Mouse (Mus musculus) heart, adult 11 months (tissue): Measurements from ENCODE around the gene Psmb7.

ENCODE experiments used
- DNase-seq: peaks from one replicate; pipeline ENCODE4 v3.0.0; 2022

Gene Psmb7

DNA sequence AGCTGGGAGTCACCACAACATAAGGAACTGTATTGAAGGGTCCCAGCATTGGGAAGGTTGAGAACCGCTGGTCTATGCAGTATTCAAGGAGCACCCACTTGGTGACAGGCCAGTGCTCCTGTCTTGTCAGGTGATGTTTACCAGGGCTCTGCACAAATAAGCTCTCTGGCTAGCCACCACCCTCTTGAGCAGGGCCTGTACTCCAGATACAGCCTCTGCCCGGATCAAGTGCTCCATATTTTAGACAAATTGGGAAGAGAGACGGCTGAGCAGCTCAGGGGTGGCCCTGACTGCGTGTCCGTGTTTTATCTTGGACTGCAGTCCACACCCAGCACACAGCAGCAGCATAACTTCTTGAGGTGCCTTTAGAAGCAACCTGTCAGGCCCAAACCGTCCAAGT, 57.2 kb downstream of the Psmb7 start:
- DNase-seq, result peak; percentile 89

DNA sequence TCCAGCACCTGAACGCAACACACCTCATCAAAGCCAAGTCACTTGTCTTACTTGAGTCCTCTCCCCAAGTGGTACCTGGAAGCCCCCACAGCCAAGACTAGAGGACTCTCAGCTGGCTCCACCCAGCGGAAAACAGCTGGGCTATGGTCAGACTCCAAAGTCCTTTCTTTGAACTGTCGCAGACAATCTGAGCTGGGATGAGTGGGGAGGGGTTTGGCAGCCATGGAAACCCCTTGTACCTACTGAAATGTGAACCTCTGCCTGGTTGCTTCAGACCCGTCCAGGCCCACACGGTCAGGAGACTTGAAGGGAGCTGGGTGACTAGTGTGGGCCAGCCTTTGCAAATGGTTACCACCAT, 58.5 kb downstream of the Psmb7 start:
- DNase-seq, result peak; percentile 75

DNA sequence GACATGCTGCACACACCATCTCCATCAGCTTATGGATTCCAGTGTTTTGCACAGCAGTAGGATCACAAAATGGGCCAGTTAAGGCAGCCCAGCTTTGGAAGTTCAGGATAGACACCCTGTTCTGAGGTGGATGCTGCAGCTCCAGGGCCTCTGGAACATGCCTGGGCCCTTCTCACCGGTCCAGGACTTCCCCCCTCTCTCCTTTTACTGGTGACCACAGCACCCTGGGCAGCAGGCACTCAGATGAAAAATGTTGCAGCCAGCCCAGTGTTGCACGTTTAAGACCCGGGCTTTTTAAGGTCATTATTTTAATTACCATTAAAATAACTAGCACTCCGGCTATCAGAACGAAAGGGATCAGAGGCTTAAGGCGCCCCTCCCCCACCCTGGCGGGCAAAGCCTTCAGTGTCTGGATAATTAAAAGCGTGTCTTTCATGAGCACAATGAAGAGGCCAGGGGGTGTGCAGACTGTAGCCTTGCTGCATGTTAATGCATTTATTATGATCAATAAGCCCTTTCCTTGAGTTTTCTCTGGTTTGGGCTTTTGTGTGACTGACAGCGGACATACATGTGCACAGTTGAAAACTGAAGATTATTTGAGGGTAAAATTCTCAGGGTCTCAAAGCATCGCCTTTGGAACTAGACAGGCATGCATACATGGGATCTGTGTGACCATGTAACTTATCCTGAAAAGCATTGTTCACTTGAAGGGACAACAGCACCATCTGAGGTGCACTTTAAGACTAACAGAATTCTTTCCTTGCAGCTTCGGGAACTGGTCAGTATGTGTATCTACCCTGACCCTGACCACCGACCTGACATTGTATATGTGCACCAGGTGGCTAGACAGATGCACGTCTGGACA, 59.1 kb downstream of the Psmb7 start:
- DNase-seq, result peak; percentile 75

DNA sequence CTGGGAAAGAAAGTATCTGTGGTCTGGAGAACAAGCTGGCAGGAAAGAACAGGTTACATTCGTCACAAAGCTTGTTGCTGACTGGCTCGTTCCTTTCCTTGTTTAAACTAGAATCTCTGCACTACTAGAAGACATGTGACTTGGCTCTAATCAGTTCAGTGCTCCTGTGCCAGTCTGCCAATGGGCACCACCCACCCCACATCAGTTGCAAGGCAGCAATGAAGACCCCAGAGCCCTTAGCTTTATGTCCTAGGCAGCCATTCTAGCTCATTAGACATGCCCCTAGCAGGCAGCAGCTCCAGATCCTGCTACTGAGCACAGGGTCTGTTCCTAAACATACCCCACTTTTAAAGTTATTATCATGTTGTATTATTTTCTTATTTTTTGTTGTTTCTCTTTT, 59.9 kb downstream of the Psmb7 start:
- peak; percentile 68 for DNase-seq

DNA sequence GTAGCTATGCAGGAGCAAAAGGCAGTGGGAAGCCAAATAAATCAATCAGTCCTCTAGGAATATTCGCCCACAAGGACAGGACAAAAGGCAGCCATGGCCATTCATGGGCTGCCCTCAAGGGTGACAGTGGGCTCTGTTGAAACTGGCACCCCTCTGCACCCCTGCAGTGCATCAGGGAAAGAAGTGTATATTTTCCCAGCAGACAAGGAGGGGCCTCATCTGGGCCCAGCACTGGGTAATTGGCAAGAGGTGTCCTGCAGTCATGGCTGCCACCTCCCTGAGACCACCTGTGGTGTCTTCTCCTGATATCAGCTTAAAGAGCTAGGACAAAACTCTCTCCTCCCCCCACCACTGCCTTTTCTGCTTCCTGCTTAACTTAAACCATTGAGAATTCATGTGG, 64.4 kb downstream of the Psmb7 start:
- DNase-seq, result no peak

DNA sequence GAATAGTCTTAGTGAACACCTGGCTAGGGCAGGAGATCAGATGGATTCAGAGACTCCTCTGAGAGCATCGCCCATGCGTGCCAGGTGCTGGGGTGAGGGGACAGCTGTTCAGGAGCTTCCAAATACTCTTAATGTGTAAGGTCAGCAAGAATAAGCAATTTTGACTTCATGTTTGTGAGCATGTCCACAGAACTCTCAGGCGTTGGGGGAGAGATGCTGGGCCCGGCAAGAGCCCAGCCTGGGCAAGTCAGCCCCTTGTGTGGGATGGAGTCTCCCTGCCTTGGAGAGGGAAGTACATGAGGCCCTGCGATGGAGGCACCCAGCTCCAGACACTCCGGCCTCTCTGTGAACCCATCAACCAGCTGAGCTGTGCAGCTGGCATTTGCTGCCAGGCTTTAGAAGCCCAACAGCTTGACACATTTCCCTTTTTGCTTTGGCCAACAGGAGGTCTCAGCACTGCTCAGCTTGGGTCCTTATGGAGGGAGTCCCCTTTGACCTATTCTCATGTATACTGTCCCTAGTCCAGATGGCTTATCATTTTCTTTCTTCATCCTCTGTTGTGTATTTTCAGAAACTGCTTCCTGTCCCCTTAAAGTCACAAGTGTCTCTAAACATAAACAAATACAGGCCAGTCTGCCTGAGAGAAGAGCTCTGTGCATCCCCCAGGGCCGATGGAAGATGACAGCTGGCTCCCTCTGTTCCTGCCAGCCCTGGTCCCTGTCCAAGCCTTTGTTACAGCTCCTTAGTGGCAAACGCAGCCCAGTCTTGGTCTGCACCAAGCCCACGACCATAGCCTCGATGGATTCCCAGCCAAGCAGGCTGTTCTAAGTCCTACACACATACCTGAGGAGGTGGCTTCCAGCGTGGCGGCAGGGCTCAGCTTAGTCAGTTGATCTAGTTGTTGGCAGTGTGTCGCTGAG, 65.0 kb downstream of the Psmb7 start:
- no peak for DNase-seq

DNA sequence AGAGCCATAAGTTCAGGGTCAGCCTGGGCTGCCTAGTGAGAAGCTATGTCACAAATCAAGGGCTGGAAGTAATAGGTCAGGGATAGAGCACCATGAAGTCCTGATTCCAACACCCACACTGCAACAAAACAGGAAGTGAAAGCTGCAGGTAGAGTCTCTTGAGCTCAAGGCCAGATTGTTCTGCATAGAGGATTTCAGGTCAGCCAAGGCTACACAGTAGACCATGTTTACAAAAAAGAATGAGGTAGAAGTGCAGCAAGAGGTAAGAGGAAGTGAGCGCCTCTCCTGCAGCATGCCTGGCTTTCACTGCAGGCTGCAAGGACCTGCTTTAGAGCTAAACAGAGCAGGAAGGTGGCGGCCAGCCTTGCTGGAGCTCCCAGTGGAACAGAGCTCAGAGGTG, 69.2 kb downstream of the Psmb7 start:
- no peak for DNase-seq

DNA sequence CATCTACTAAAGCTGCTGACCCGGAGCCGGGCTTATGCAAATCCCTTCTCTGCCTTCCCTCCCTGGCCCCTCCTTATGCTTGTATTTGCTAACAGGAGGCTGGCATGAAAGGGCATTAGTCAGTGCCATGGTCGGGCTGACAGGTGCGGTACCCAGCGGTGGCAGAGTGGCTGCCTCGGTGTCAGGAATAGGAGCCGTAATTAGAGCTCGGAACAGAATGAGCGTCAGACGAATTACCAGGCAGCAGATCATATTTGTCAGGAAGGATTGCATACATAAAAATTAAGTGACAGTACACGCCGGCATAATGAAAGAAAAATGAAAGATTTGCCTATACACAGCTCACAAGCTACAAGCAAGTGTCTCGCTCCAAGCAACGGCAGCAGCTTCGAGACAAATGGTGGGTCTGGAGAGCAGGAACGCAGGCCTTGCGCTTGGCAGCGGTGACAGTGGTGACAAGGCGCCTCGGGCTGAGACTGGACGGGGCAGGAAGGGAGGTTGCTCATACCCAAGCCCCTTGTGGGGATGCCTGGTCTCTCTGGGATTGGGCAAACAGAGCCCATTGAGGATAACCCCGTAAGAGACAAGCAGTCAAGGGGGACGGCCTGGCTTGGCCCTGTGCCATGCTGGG, 71.8 kb downstream of the Psmb7 start:
- no peak for DNase-seq

DNA sequence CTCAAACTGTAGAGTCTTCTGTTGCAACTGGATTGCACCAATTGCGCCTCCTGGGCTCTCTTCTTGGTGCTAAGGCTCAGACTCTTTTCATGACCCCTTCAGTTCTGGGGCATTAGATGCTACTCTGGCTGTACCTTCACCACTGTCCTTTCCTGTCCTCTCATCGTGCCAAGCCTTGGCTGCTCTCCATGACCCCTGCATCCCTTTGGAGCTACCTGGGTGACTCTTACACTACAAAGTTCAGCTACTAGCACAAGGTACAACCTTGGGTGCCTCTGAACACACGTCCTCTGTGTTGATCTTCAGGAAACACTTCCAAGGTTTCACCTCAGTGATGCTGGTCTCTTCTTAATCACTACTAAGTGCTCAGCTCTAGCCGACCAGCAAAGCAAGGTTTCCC, 81.3 kb downstream of the Psmb7 start:
- no peak for DNase-seq

DNA sequence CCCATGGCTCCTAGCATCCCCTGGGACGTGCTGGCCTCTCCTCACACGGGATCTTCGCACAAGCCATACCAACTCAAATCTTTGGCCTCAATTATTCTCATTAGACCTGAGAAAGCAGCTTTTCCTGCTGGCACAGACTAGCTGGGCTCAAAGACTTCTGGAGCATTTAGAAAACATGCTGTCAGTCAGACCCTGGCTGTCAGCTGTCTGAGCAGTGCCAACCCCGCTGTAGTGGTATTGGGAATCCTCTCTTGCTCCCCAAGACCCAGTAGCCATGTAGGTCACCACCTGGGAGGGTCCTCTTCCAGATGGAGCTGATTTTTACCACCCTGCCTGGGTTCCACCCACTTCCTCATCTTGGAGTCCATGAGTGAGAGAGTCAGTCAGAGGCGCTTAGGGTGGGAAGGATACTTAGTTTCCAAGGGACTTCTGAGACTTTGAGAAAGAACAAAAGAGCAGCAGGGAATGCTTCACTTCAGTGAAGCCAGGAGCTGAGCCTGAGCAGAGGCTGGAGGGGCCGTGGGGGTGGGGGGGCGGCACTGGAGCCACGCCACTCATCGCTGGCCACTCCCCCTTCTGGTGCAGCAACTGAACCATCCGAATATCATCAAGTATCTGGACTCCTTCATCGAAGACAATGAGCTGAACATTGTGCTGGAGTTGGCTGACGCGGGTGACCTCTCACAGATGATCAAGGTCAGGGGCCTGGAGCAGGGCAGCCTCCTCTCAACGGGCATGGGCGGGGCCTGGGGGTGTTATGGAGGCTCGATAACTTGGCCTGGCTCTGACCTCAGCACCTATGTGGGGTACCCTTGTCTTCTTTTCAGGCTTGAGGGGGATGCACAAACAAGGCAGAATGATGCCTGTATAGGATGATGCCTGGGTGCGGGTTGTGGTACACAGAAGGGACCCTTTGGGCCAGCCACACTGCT, 83.3 kb downstream of the Psmb7 start:
- no peak for DNase-seq

DNA sequence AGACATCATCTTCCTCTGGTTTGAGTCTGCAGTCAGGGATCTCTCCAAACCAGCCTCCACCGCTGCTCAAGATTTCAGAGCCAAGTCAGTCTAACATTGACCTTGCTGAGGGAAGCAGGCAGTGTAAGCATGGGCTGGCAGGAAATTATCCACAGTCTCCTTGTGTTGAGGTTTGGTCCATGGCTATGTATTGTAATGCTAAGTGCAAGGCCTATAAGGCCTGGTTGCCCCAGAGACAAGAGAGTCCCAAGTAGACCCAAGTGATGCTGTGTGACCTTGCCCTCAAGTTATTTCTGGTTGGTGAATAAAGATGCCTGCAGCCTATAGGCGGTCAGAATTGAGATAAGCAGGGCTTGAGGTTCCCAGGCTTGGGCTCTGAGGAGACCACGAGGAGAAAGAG, 87.2 kb downstream of the Psmb7 start:
- DNase-seq, result no peak

DNA sequence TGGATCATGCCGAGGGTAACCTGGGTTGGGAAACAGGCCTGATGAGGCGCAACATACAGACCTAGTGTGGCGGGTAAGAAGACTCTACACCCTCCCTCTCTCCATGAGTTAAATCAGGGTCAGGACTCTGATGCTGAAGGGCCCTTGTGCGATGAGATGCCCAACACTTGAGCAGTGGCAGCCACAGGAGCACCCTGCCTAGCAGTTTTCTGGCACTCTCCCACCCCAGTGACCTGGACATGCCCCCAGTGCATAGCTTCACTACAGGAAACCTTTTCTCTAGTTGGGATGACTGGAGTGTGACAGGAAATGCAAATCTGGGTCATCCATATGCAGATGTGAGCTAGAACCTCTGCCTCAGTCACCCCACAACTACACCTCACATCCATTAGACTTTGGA, 88.2 kb downstream of the Psmb7 start:
- no peak for DNase-seq

DNA sequence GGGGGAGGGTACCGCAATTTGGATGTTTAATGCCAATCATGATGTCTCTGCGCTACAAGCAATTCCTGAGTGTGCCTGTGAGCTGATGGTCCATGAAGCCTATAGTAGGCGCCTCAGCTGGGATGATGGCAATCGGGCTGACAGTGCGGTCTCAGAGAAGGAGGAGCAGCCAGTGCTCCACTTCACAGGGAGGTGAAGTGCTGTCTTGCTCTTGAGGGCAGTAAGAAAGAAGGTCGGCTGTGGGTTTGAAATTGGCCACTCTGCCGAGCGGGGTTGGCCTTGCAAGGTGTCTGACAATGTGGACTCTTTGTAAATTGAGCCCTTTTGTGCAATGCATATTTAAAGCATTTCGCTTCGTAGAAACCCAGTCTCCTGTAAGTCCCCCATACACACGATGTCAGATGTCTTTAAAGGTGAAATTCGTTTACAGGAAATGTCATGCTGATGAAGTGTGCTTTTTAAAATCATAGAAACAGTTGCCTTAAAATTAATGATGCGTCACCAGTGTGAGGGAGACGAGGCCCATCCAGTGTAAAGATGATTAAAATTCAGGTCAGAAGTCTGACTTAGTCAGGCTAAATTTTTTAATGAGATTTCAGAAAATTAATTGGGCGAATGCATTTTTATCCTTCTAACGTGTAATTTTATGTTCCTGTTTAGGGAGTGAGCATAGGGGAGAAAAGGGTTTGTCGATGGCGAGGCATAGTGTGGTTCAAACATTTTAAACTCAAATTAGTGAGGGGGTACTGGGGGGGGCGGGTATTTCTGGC, 89.5 kb downstream of the Psmb7 start:
- no peak for DNase-seq

DNA sequence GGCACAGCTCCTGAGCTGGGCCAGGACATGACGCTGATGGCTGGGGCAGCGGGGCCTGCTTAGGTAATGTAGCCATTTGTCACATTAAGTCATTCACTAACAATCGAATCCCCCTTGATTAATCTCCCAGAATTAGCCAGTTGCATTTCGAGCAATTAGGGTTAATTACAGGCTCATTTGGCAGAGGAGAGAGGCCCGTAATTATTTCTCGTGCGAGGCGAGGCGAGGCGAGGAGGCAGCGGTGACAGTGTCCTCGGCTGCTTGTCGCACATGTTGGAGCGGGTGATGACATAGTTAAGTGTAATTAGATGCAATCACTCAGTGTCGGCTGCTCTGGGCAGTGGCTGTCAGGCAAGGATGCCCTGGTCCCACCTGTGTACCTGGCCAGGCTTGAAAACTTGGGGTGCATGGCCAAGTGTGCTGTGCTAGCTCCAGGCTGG, 91.9 kb downstream of the Psmb7 start:
- peak; percentile 87 for DNase-seq

DNA sequence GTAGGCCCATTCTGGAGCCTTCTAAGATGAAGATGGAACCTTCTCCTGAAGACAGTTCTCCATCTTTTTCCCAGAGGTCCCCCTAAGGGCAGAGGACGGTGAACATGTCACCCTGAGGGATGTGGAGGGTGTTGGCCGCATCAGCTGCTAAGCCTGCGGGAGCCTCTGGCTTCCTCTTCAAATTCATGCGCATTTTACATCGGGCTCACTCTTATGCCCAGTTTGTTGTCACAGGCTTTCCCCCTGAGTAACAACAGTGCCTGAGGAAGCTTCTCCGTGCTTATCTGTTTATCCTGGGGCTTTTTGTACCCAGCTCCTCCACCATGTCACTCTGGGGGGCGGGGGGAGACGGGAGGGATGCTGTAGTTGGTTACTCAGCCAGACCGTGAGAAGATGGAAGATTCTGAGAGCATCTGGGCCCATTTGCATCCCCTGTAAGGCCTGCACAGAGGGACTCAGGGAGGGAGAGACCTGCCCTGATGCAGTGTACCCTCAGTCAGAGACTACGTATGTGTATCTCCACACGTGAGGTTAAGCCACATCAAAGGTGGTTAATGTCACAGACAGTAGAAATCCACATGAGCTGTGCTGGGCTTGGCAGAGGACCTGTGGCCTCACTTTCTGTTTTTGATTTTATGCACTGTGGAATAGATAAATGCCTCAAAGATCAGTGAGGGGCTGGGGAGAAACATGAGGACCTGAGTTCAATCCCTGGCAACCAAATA, 95.9 kb downstream of the Psmb7 start:
- DNase-seq, result no peak

DNA sequence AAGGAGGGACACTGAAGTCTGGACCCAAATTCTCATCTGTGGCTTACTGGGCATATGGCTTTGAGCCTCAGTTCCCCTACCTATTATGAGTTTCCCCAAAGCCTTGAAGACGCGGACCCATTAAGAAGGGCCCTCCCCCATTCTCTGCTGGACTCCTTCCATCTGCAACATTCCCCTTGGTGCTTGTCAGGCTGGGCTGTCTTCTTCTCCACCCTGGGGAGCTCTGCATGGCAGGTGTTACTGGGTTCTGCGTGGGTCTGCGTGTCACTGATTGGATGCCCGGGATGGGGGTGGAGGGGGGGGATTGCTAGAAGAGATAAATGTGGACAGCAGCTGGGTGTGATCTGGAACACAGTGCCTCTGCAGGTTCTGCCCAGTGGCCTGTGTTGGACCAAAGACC, 97.1 kb downstream of the Psmb7 start:
- peak; percentile 93 for DNase-seq

DNA sequence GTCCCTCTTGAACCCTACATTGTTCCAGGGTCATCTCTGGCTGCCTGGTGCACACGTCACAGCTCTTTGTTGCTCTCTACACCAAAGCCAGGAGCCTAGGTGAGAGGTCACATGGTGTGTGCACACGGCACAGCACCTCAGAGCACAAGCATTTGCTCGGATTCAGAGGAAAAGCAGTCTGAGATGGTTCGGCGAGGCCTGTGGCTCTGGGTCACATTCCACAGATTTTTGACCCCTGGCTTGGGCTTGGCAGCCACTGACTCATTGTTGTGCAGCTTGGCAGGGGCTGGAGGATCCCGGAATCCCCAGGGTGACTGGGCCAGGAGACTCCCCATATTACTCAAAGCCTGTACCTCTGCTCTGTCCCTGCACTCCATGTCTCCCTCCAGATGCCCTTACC, 97.7 kb downstream of the Psmb7 start:
- peak; percentile 98 for DNase-seq

DNA sequence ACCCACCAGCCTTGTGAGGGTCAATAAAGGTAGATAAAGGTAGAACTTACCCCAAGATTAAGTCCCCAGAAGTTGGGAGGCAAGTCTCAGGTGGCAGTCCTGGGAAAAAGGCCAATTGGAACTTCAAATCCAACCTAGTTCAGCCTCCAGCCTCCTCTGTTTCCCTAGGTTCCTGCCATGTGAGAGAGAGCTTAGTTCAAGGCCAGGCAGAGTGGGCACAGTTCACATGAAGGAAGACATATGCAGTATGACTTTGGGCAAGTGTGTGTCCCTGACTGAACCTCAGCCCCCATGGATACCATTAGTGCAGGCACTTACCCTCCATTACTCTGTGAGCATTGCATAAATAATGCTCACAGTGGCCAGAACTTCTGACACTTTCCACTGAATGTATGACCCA, 98.2 kb downstream of the Psmb7 start:
- DNase-seq, result peak; percentile 81

DNA sequence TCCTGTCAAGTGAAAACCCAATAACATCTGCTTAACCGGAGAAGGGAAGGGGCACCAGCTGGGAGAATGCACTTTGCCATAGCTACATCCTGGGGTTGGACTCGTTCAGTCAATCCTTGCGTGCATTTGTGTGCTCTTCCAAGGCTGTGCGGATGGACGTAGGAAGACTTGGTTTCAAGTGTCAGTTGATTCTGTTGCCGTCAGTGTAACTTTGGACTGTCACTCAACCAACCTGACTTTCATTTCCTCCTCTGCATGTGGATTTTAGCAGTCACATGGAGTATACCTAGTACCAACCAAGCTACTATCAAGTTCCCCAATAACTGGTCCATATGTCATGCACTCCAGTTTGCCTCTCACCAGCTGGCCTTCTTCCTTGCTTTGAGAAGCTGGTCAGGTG, 98.9 kb downstream of the Psmb7 start:
- peak; percentile 86 for DNase-seq

DNA sequence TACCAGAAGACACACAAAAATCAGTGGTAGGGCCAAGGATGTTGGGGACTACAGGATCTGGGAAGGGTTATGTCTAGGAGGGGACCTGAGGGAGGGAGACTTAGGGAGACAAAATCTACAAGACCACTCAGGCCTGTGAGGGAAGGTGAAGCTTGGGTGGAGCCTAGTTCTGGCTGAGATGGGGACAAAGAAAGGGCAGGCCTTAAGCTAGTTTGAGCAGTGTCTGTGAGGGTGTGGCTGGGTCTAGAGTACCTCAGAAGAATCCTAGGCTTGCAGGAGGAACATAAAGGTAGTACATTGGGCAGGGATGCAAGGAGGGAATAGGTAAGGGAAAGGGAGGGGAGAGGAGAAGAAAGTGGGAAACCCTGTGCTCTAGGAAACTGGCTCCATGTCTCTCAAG, 99.5 kb downstream of the Psmb7 start:
- DNase-seq, result peak; percentile 75

DNA sequence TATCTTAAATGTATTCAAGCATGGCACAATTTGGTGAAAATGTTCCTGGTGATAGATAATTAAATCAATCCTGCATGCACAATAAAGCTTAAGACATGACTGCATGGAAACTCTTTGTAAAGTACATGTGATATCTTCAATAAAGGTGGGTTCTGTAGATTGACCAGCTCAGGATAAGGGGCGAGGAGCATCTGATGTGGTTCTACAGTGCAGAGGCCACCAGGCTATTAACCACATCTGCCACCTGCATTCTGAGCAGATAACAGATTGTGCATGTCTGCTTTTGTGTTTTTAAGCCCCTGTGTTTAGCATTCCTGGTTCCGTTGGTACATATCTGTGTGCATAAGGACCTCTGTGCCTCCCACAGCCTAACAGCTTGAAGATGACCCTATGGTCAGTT, 100.7 kb downstream of the Psmb7 start:
- no peak for DNase-seq
